Mouse (Mus musculus) macrophage (primary cell): ENCODE measurements around the gene Gpr1. TPM values are rescaled to one million over a fixed set of nuclear protein-coding genes. Genes with fewer than 3 reads are reported as not detected.
"Not testable (repeated sequence)": the region's sequence is repeated elsewhere in the genome, so short reads cannot be mapped to it uniquely, and the experiment has no call there.

Source experiments
- H3K27ac ChIP-seq: fragments of 350-480 bp; formaldehyde crosslinking; 2 replicates; pipeline ENCODE4 v1.9.0; 2021
- H3K36me3 ChIP-seq: fragments of 350-480 bp; formaldehyde crosslinking; 2 replicates; pipeline ENCODE4 v1.9.0; 2021; ENCODE audit errors: inconsistent target
- H3K4me3 ChIP-seq: fragments of 350-480 bp; formaldehyde crosslinking; 2 replicates; pipeline ENCODE4 v1.9.0; 2021; ENCODE audit errors: inconsistent target
- H3K79me2 ChIP-seq: fragments of 350-480 bp; formaldehyde crosslinking; 2 replicates; pipeline ENCODE4 v1.9.0; 2021; ENCODE audit errors: inconsistent target
- WGBS: methylation state at CpG from one replicate; pipeline ENCODE4 v1.1.7; 2026; ENCODE audit warnings: inconsistent platforms; ENCODE audit not compliant: missing documents; 5-methylcytosine and 5-hydroxymethylcytosine counted together
- polyA plus RNA-seq: library from polyadenylated mRNA; stranded (reverse); fragments of 250-400 nt; gene quantifications from 3 replicates; pipeline ENCODE4 v1.2.4, GENCODE M21; 2018; ENCODE audit warnings: inconsistent platforms

The Gpr1 gene
- polyA plus RNA-seq, 1 experiment from 2014 or later = not detected

DNA sequence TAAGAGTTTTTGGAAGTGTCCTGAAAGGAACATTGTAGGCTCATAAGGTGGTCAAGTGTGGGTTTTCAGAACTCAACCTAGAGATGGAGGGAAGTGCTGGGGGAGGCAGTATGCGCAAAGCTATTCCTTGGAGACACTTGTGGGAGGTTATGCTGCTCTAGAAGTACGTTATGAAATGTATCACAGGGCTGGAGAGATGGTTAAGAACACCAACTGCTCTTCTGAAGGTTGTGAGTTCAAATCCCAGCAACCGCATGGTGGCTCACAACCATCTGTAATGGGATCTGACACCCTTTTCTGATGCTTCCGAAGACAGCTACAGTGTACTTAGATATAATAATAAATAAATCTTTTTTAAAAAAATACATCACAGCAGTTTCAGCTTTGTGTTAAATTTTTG lies 34.2 kb downstream of the Gpr1 start:
- Histone ChIP-seq H3K79me2 (peaks cover 31% of the 10 kb centered on the region), H3K4me3 (no peak overlapping the region), H3K27ac (no peak overlapping the region), H3K36me3 (peaks cover 7% of the 10 kb centered on the region; the same call in 1 of the 2 replicates)
- 95% methylated on average over 4 of the region's 4 CpGs for WGBS

- Histone ChIP-seq H3K36me3 (peaks cover 7% of the 10 kb centered on the region; the same call in 1 of the 2 replicates), H3K79me2 (peaks cover 49% of the 10 kb centered on the region), H3K27ac (no peak overlapping the region), H3K4me3 (peak overlapping the region; percentile 87; the same call in 1 of the 2 replicates)
- WGBS = 55% methylated on average over 3 of the region's 3 CpGs
Measured at GRCm38 (mm10) chr1:63178308-63178707, 36.0 kb downstream of the Gpr1 start.

- Histone ChIP-seq H3K4me3 (peak within 1 kb of the TSS; percentile 87), H3K36me3 (peaks cover 12% of the 10 kb centered on the region; the same call in 1 of the 2 replicates), H3K79me2 (peaks cover 64% of the 10 kb centered on the region), H3K27ac (peak within 1 kb of the TSS; percentile 98)
- 1% methylated on average over 70 of the region's 72 CpGs for WGBS
Measured at GRCm38 (mm10) chr1:63176604-63177421, 37.5 kb downstream of the Gpr1 start, which contains the start of the genes Eef1b2 and Ndufs1. TSS of gene Eef1b2 (plus strand) at chr1:63176825. TSS of gene Ndufs1 (minus strand) at chr1:63176833.

- H3K27ac ChIP-seq = peak overlapping the region; percentile 98
- 3% methylated on average over 14 of the region's 14 CpGs for WGBS
- peak overlapping the region; percentile 87 for H3K4me3 ChIP-seq
- H3K79me2 ChIP-seq = peaks cover 70% of the 10 kb centered on the region
- H3K36me3 ChIP-seq = peaks cover 16% of the 10 kb centered on the region; the same call in 1 of the 2 replicates
Measured at GRCm38 (mm10) chr1:63176259-63176603, 38.1 kb downstream of the Gpr1 start.

DNA sequence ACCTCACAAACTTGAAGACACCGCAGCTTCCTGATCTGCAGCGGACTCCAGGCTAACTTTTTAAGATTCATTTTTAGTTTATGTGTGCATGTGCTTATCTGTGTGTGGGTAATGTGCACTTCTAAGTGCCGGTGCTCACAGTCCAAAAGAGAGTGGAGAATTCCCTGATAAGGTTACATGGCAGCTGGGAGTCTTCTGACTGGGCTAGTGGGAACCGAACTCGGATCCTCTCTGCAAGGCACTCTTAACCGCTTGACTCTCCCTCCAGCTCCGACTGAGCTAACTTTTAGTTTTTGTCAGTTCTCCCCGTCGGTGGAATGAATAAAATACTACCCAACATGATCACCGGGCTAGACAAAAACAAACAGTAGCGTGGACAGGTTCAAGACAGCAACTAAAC lies 38.5 kb downstream of the Gpr1 start:
- Histone ChIP-seq H3K36me3 (peaks cover 19% of the 10 kb centered on the region; the same call in 1 of the 2 replicates), H3K27ac (peak overlapping the region; percentile 98), H3K4me3 (peak overlapping the region; percentile 87), H3K79me2 (peaks cover 72% of the 10 kb centered on the region)
- WGBS = 4% methylated on average over 11 of the region's 11 CpGs

DNA sequence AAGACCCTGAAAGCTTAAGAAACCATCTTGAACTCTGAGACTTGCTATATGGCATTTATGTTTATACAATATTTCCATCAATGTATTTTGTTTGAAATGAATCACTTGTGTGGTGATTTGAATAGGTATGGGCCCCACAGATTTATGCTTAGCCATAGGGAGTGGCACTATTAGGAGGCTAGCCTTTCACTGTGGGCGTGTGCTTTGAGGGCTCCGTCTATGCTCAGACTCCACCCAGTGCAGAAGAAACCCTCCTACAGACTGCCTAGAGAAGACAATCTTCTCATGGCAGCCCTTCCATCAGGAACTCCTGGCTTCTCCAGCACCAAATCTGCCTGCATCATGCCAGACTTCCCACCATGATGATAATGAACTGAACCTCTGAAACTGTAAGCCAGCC lies 45.7 kb downstream of the Gpr1 start:
- Histone ChIP-seq H3K36me3 (peaks cover 68% of the 10 kb centered on the region), H3K27ac (no peak overlapping the region)

GRCm38 (mm10) chr1:63140231-63140630 lies 74.1 kb downstream of the Gpr1 start:
- Histone ChIP-seq H3K27ac (no peak overlapping the region), H3K36me3 (peaks cover 30% of the 10 kb centered on the region), H3K4me3 (no peak overlapping the region), H3K79me2 (no peaks in the 10 kb centered on the region)
- 88% methylated on average over 8 of the region's 13 CpGs for whole genome bisulfite sequencing

More for the DNA sequence above, 45.7 kb downstream of the Gpr1 start:
- peaks cover 26% of the 10 kb centered on the region for H3K79me2 ChIP-seq
- no peak overlapping the region for H3K4me3 ChIP-seq
- 96% methylated on average over 2 of the region's 2 CpGs for whole genome bisulfite sequencing

- H3K27ac ChIP-seq, H3K4me3 ChIP-seq, H3K79me2 ChIP-seq: not testable (repeated sequence)
- peaks cover 13% of the 10 kb centered on the region for H3K36me3 ChIP-seq
- 100% methylated on average over 1 of the region's 1 CpGs for WGBS
Measured at GRCm38 (mm10) chr1:63138586-63138985, 75.8 kb downstream of the Gpr1 start.

- peaks cover 9% of the 10 kb centered on the region; the same call in 1 of the 2 replicates for H3K36me3 ChIP-seq
- 92% methylated on average over 2 of the region's 2 CpGs for WGBS
- H3K79me2 ChIP-seq = no peaks in the 10 kb centered on the region
- no peak overlapping the region for H3K4me3 ChIP-seq
- no peak overlapping the region for H3K27ac ChIP-seq
Measured at GRCm38 (mm10) chr1:63137971-63138370, 76.4 kb downstream of the Gpr1 start.

GRCm38 (mm10) chr1:63134530-63134929 lies 79.8 kb downstream of the Gpr1 start:
- H3K79me2 ChIP-seq = no peaks in the 10 kb centered on the region
- H3K27ac ChIP-seq = no peak overlapping the region
- no peaks in the 10 kb centered on the region for H3K36me3 ChIP-seq
- WGBS = 89% methylated on average over 3 of the region's 3 CpGs
- no peak overlapping the region for H3K4me3 ChIP-seq

Other genes starting within 250 kb of the Gpr1 start
- 6.5 to 8.3 TPM (median 7.6 TPM) in 3 replicates for gene Ino80d, start 99.9 kb downstream of the Gpr1 start, polyA plus RNA-seq
- 300 to 616 TPM (median 554 TPM) in 3 replicates for gene Eef1b2, start 37.7 kb downstream of the Gpr1 start, polyA plus RNA-seq
- gene Ndufs1, start 37.7 kb downstream of the Gpr1 start, polyA plus RNA-seq = 58.7 to 68.9 TPM (median 67.2 TPM) in 3 replicates
- not detected in 3 replicates for gene Zdbf2, start 58.7 kb upstream of the Gpr1 start, polyA plus RNA-seq
- not detected in 3 replicates for gene Adam23, start 231.3 kb upstream of the Gpr1 start, polyA plus RNA-seq